Mouse (Mus musculus): Measurements from ENCODE around the gene Gm26938. TPM values are rescaled to one million over a fixed set of nuclear protein-coding genes. Genes with fewer than 3 reads are reported as not detected.
A peak's percentile ranks its signal among the peaks of the same experiment; 100 is the strongest.

Gene Gm26938
- polyA plus RNA-seq, 2 experiments = not detected

DNA sequence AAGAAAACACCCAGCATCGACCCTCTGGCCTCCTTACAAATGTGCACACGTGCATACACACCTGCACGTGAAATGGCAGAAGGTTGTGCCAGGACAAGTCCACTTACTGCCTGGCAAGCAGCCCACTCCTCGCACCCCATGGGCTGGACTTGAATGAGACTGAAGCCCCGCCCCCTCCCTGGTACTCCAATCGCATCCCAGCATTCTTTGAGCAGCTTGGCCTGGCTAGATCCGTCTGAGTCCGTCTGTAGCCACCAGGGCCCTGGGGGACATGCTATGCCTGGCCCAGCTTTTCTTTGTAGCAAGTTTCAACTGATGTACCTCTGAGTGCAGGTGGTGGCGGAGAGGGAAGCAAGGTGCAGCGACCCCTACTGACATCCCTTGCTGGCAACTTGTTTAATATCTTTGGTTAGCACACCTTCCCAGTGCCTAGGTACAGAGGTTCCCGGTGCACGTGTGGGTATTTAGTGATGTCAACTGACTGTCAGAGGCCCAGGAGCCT lies 22.6 kb downstream of the Gm26938 start:
- H3K4me2 ChIP-seq (replicated peaks; ENCODE audit: low read depth, low read length, severe bottlenecking) = no peak overlapping the region; the same call in 1 of the 2 replicates
- DNase-seq (ENCODE audit: low spot score) = peak; percentile 54
- H3K27me3 ChIP-seq (ENCODE audit: control insufficient read depth, insufficient read depth, low read length) = no peaks in the 10 kb centered on the region
- no peaks in the 10 kb centered on the region for H3K9me3 ChIP-seq (ENCODE audit: control insufficient read depth, low read length)
- peak; percentile 54; the same call in 1 of the 2 replicates for ATAC-seq (ENCODE audit: low FRiP score, low read depth)
- H3K9ac ChIP-seq (ENCODE audit: low read depth, low read length, severe bottlenecking) = no peak overlapping the region
- no peak overlapping the region for H3K4me3 ChIP-seq (replicated peaks; ENCODE audit: low read length)
- TF ChIP-seq POLR2A (IDR thresholded peaks at IDR 0.05; ENCODE audit: borderline replicate concordance, extremely low read depth, insufficient read depth, insufficient read length) = no peak
- no peak overlapping the region for H3K27ac ChIP-seq (replicated peaks; ENCODE audit: low read depth, low read length)
- peaks cover 17% of the 10 kb centered on the region for H3K36me3 ChIP-seq (ENCODE audit: control insufficient read depth, insufficient read depth, low read length)
- 9% methylated on average over 12 of the region's 12 CpGs for WGBS
- peaks cover 13% of the 10 kb centered on the region for H3K4me1 ChIP-seq (ENCODE audit: control insufficient read depth, insufficient read depth, low read length)

DNA sequence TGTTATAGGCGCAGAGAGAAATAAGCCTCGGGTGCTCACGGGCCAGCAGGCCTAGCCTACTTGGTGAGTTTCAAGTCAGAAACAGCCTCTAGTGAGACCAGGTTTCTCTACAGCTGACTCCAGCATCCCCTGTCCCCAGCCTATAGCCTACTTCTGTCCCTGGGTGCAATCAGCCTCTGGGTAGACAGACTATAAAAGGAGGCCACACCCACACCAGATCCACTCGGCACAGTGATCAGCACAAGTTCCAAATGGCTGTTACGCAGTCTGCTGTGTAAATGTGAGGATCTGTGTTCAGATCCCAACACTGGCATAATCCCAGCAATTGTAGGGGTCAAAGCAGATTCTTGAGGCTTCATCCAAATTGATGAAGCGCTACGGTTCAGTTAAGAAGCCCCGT lies 23.0 kb downstream of the Gm26938 start:
- H3K9ac ChIP-seq (ENCODE audit: low read depth, low read length, severe bottlenecking) = no peak overlapping the region
- H3K27ac ChIP-seq (replicated peaks; ENCODE audit: low read depth, low read length) = no peak overlapping the region
- H3K4me1 ChIP-seq (ENCODE audit: control insufficient read depth, insufficient read depth, low read length) = peaks cover 18% of the 10 kb centered on the region
- no peak overlapping the region for H3K4me3 ChIP-seq (replicated peaks; ENCODE audit: low read length)
- TF ChIP-seq POLR2A (IDR thresholded peaks at IDR 0.05; ENCODE audit: borderline replicate concordance, extremely low read depth, insufficient read depth, insufficient read length) = no peak
- no peak overlapping the region for H3K4me2 ChIP-seq (replicated peaks; ENCODE audit: low read depth, low read length, severe bottlenecking)
- peaks cover 17% of the 10 kb centered on the region for H3K36me3 ChIP-seq (ENCODE audit: control insufficient read depth, insufficient read depth, low read length)
- H3K9me3 ChIP-seq (ENCODE audit: control insufficient read depth, low read length) = no peaks in the 10 kb centered on the region
- H3K27me3 ChIP-seq (ENCODE audit: control insufficient read depth, insufficient read depth, low read length) = no peaks in the 10 kb centered on the region
- DNase-seq (ENCODE audit: low spot score) = no peak
- WGBS = 65% methylated on average over 8 of the region's 8 CpGs
- ATAC-seq (ENCODE audit: low FRiP score, low read depth) = no peak

DNA sequence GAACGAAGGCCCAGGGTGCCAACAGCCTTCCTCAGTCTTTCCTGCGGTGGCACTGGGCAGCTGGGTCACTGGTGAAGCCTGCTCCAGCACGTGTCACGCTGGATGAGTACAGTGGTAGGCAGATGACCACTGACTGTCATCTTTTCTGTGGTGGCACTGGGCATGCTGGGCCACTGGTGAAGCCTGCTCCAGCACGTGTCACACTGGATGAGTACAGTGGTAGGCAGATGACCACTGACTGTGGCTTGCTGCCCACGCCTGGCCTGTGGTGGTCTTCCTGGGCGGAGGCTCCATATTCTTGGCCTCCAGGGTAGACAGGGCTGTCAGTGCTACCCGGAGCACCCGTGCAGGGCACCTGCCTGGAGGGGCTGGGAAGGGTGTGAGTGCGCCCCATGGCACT lies 24.3 kb downstream of the Gm26938 start:
- no peak for ATAC-seq (ENCODE audit: low FRiP score, low read depth)
- Histone ChIP-seq H3K9me3 (ENCODE audit: control insufficient read depth, low read length) (no peaks in the 10 kb centered on the region), H3K4me1 (ENCODE audit: control insufficient read depth, insufficient read depth, low read length) (peaks cover 30% of the 10 kb centered on the region), H3K27me3 (ENCODE audit: control insufficient read depth, insufficient read depth, low read length) (no peaks in the 10 kb centered on the region), H3K4me3 (replicated peaks; ENCODE audit: low read length) (no peak overlapping the region), H3K9ac (ENCODE audit: low read depth, low read length, severe bottlenecking) (no peak overlapping the region), H3K27ac (replicated peaks; ENCODE audit: low read depth, low read length) (no peak overlapping the region), H3K36me3 (ENCODE audit: control insufficient read depth, insufficient read depth, low read length) (peaks cover 17% of the 10 kb centered on the region), H3K4me2 (replicated peaks; ENCODE audit: low read depth, low read length, severe bottlenecking) (no peak overlapping the region)
- no peak for DNase-seq (ENCODE audit: low spot score)
- TF ChIP-seq POLR2A (IDR thresholded peaks at IDR 0.05; ENCODE audit: borderline replicate concordance, extremely low read depth, insufficient read depth, insufficient read length) = no peak
- 91% methylated on average over 10 of the region's 10 CpGs for WGBS

DNA sequence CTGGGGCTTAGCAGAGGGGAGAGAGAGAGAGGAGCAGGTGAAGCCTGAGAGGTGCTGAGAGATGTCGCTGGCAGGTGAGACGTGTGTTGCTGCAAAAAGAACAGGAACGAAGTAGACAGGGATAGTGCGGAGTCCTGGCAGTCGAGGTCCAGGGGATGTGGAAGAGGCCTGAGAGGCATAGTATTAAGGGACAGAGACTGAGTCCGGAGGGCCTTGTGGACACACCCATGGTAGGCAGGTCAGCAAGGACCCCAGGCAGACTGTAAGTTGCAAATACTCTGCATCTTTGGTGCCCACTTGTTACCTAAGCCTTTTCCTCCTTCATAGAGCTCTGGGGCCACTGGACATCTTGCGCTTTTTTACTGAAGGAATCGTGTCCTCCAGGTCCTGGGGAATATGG lies 25.0 kb downstream of the Gm26938 start:
- no peak for ATAC-seq (ENCODE audit: low FRiP score, low read depth)
- Histone ChIP-seq H3K4me1 (ENCODE audit: control insufficient read depth, insufficient read depth, low read length) (peaks cover 36% of the 10 kb centered on the region), H3K36me3 (ENCODE audit: control insufficient read depth, insufficient read depth, low read length) (peaks cover 17% of the 10 kb centered on the region), H3K27me3 (ENCODE audit: control insufficient read depth, insufficient read depth, low read length) (no peaks in the 10 kb centered on the region), H3K4me2 (replicated peaks; ENCODE audit: low read depth, low read length, severe bottlenecking) (no peak overlapping the region), H3K9ac (ENCODE audit: low read depth, low read length, severe bottlenecking) (no peak overlapping the region), H3K27ac (replicated peaks; ENCODE audit: low read depth, low read length) (no peak overlapping the region), H3K4me3 (replicated peaks; ENCODE audit: low read length) (no peak overlapping the region), H3K9me3 (ENCODE audit: control insufficient read depth, low read length) (no peaks in the 10 kb centered on the region)
- no peak for DNase-seq (ENCODE audit: low spot score)
- TF ChIP-seq POLR2A (IDR thresholded peaks at IDR 0.05; ENCODE audit: borderline replicate concordance, extremely low read depth, insufficient read depth, insufficient read length) = no peak
- WGBS = 94% methylated on average over 8 of the region's 8 CpGs

DNA sequence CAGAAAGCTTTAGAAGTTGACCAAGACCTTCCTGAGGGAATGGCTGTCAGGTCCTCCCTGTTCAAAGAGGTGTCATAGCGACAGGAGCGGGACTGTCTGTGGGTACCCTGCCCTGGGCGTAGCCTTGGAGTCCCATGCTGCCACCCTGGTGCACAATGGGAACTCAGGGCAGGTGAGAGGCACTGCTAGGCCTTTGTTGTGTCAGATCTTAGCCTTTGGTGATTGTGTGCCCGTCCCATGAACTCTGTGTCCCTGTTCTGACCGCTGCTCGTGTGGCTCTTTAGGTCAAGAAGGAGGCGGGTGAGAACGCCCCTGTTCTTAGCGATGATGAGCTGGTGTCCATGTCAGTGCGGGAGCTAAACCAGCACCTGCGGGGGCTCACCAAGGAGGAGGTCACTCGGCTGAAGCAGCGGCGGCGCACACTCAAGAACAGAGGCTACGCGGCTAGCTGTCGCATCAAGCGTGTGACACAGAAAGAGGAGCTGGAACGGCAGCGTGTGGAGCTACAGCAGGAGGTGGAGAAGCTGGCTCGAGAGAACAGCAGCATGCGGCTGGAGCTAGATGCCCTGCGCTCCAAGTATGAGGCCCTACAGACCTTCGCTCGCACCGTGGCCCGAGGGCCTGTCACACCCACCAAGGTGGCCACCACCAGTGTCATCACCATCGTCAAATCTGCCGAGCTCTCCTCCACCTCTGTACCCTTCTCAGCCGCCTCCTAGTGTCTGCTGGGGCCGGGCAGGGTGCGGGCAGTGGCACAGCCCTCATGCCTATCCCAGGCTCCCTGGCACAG lies 26.2 kb downstream of the Gm26938 start:
- H3K4me3 ChIP-seq (replicated peaks; ENCODE audit: low read length) = no peak overlapping the region
- DNase-seq (ENCODE audit: low spot score) (no peak), ATAC-seq (ENCODE audit: low FRiP score, low read depth) (no peak)
- H3K4me1 ChIP-seq (ENCODE audit: control insufficient read depth, insufficient read depth, low read length) = peaks cover 40% of the 10 kb centered on the region
- H3K9ac ChIP-seq (ENCODE audit: low read depth, low read length, severe bottlenecking) = no peak overlapping the region
- H3K9me3 ChIP-seq (ENCODE audit: control insufficient read depth, low read length) = no peaks in the 10 kb centered on the region
- TF ChIP-seq POLR2A (IDR thresholded peaks at IDR 0.05; ENCODE audit: borderline replicate concordance, extremely low read depth, insufficient read depth, insufficient read length) = no peak
- H3K27ac ChIP-seq (replicated peaks; ENCODE audit: low read depth, low read length) = no peak overlapping the region
- no peak overlapping the region for H3K4me2 ChIP-seq (replicated peaks; ENCODE audit: low read depth, low read length, severe bottlenecking)
- H3K36me3 ChIP-seq (ENCODE audit: control insufficient read depth, insufficient read depth, low read length) = peaks cover 17% of the 10 kb centered on the region
- H3K27me3 ChIP-seq (ENCODE audit: control insufficient read depth, insufficient read depth, low read length) = no peaks in the 10 kb centered on the region
- WGBS = 92% methylated on average over 33 of the region's 33 CpGs
